Mouse (Mus musculus) cerebellum, postnatal 25 days (tissue): ENCODE measurements around the gene Cdk8.
A peak's percentile ranks its signal among the peaks of the same experiment; 100 is the strongest.

Experiments
- DNase-seq, 2 experiments: peaks; one replicate each; pipeline ENCODE4 v3.0.0; 2021; ENCODE audit warnings: mixed read lengths in 2 of 2

Gene Cdk8

GRCm38 (mm10) chr5:146234336-146234735 lies 3.3 kb downstream of the Cdk8 start:
- DNase-seq, result no peak

GRCm38 (mm10) chr5:146238274-146238673 lies 7.2 kb downstream of the Cdk8 start:
- no peak for DNase-seq

GRCm38 (mm10) chr5:146240771-146241170 lies 9.7 kb downstream of the Cdk8 start:
- no peak for DNase-seq

- DNase-seq, result no peak
Measured at GRCm38 (mm10) chr5:146241202-146241601, 10.2 kb downstream of the Cdk8 start.

- no peak for DNase-seq
Measured at GRCm38 (mm10) chr5:146245193-146245592, 14.2 kb downstream of the Cdk8 start.

GRCm38 (mm10) chr5:146245646-146246370 lies 14.8 kb downstream of the Cdk8 start:
- DNase-seq, result no peak

GRCm38 (mm10) chr5:146246386-146246785 lies 15.4 kb downstream of the Cdk8 start:
- DNase-seq, result no peak

GRCm38 (mm10) chr5:146247709-146248108 lies 16.7 kb downstream of the Cdk8 start:
- DNase-seq, result no peak

- DNase-seq, result no peak
Measured at GRCm38 (mm10) chr5:146248746-146249145, 17.7 kb downstream of the Cdk8 start.

GRCm38 (mm10) chr5:146250369-146251075 lies 19.5 kb downstream of the Cdk8 start:
- no peak for DNase-seq

- DNase-seq, result no peak
Measured at GRCm38 (mm10) chr5:146251663-146252429, 20.8 kb downstream of the Cdk8 start.

- DNase-seq, result peak; percentile 39 to 58
Measured at GRCm38 (mm10) chr5:146253644-146254043, 22.6 kb downstream of the Cdk8 start.

- DNase-seq, result no peak
Measured at GRCm38 (mm10) chr5:146260003-146260402, 29.0 kb downstream of the Cdk8 start.

GRCm38 (mm10) chr5:146265934-146266591 lies 35.0 kb downstream of the Cdk8 start:
- DNase-seq, result peak; percentile 57 to 74

- peak; percentile 42 to 52 for DNase-seq
Measured at GRCm38 (mm10) chr5:146267776-146268175, 36.7 kb downstream of the Cdk8 start.

- DNase-seq, result no peak
Measured at GRCm38 (mm10) chr5:146270593-146270992, 39.6 kb downstream of the Cdk8 start.

GRCm38 (mm10) chr5:146271662-146272061 lies 40.6 kb downstream of the Cdk8 start:
- DNase-seq, result no peak

- DNase-seq, result no peak
Measured at GRCm38 (mm10) chr5:146273096-146273495, 42.1 kb downstream of the Cdk8 start.

- DNase-seq, result no peak
Measured at GRCm38 (mm10) chr5:146274420-146275045, 43.5 kb downstream of the Cdk8 start.

GRCm38 (mm10) chr5:146277513-146277912 lies 46.5 kb downstream of the Cdk8 start:
- no peak for DNase-seq

GRCm38 (mm10) chr5:146280012-146280411 lies 49.0 kb downstream of the Cdk8 start:
- no peak for DNase-seq

- DNase-seq, result no peak
Measured at GRCm38 (mm10) chr5:146281241-146281818, 50.3 kb downstream of the Cdk8 start.
